Mouse (Mus musculus) G1E (cell line): ENCODE data around the gene Gse1.

ENCODE experiments used
- CTCF ChIP-seq: IDR thresholded peaks from 2 replicates; pipeline ENCODE4 v1.5.1; 2012; ENCODE audit warnings: low read depth, low read length, inconsistent platforms, mixed read lengths
- GATA1 ChIP-seq: IDR thresholded peaks from 2 replicates; pipeline ENCODE4 v1.6.1; 2012; ENCODE audit warnings: borderline replicate concordance, low read length, inconsistent platforms, mixed read lengths

- TF ChIP-seq CTCF (no peak), GATA1 (no peak)
These were observed 217.0 kb downstream of the Gse1 start for GRCm38 (mm10) chr8:120445249-120445648.
